Mouse (Mus musculus) midbrain, embryonic 11.5 days (tissue): ENCODE data around the gene Homer2. TPM values are rescaled to one million over a fixed set of nuclear protein-coding genes. Genes with fewer than 3 reads are reported as not detected.

Experiments used
- ATAC-seq: fragments of 200-750 bp; cut with Nextera tagmentation; 2 replicates; pipeline ENCODE4 v1.8.0; 2017; ENCODE audit warnings: moderate TSS enrichment, moderate library complexity; ENCODE audit not compliant: low FRiP score
- DNase-seq: peaks from one replicate; pipeline ENCODE4 v3.0.0; 2015; ENCODE audit warnings: low spot score; ENCODE audit errors: missing footprints
- H3K27ac ChIP-seq: fragments of 300-500 bp; sonication (generic); 2 replicates; pipeline ENCODE4 v1.5.1; 2014; ENCODE audit warnings: low read depth, low read length
- H3K27me3 ChIP-seq: fragments of 300-500 bp; sonication (generic); 2 replicates; pipeline ENCODE4 v1.6.1; 2014; ENCODE audit warnings: mild to moderate bottlenecking, low read length, moderate library complexity, mixed read lengths; ENCODE audit not compliant: control insufficient read depth, insufficient read depth
- H3K36me3 ChIP-seq: fragments of 300-500 bp; sonication (generic); 2 replicates; pipeline ENCODE4 v1.6.1; 2014; ENCODE audit warnings: mild to moderate bottlenecking, low read length, moderate library complexity, mixed read lengths; ENCODE audit not compliant: control insufficient read depth, insufficient read depth
- H3K4me1 ChIP-seq: fragments of 300-500 bp; sonication (generic); 2 replicates; pipeline ENCODE4 v1.6.1; 2014; ENCODE audit warnings: low read length; ENCODE audit not compliant: control insufficient read depth, insufficient read depth
- H3K4me2 ChIP-seq: fragments of 300-500 bp; sonication (generic); 2 replicates; pipeline ENCODE4 v1.6.1; 2014; ENCODE audit warnings: mild to moderate bottlenecking, moderate library complexity
- H3K4me3 ChIP-seq: fragments of 300-500 bp; sonication (generic); 2 replicates; pipeline ENCODE4 v1.5.1; 2014; ENCODE audit warnings: low read depth, low read length
- H3K9ac ChIP-seq: fragments of 300-500 bp; sonication (generic); 2 replicates; pipeline ENCODE4 v1.6.1; 2014; ENCODE audit warnings: low read length
- H3K9me3 ChIP-seq: fragments of 300-500 bp; sonication (generic); 2 replicates; pipeline ENCODE4 v1.6.1; 2016; ENCODE audit warnings: low read length; ENCODE audit not compliant: control insufficient read depth
- whole genome bisulfite sequencing: fragments of 180-500 bp; shearing (Covaris S2); extraction: QIAGEN DNeasy Blood & Tissue Kit; methylation state at CpG from one replicate; pipeline ENCODE4 v1.1.7; 2014; 5-methylcytosine and 5-hydroxymethylcytosine counted together
- polyA plus RNA-seq: library from polyadenylated mRNA; unstranded; fragments of >200 nt; fragmentation: Nextera tagmentation; extraction: Ambion mirVana; gene quantifications from 2 replicates; pipeline ENCODE4 v1.2.1, GENCODE M21; 2014

The Homer2 gene
- polyA plus RNA-seq, 1 experiment from 2014 or later: 19.6 TPM

DNA sequence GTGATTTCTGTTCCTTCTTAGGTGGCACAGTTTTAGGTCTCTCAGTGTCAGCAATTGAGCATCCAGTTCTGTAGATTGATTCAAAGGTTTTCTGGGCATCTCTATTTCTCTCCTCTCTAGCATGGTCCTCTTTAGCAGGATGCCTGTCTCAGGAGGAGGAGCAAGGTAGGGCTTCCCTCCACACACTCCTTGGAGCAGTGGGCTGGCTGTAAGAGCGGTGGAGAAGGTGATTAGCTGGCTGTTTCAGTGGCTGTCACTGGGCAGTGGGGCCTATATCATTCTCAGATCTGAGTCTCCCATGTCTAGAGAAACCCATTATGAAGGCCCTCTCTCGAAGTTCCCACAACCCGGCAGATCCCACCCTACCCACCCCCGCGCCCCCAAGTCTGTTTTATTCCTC, 139.9 kb downstream of the Homer2 start:
- DNase-seq (no peak), ATAC-seq (no peak)
- H3K9ac ChIP-seq: no peak overlapping the region
- no peak overlapping the region for H3K4me3 ChIP-seq
- H3K27me3 ChIP-seq: no peaks in the 10 kb centered on the region
- H3K27ac ChIP-seq: no peak overlapping the region
- no peaks in the 10 kb centered on the region for H3K9me3 ChIP-seq
- peaks cover 3% of the 10 kb centered on the region; the same call in 1 of the 2 replicates for H3K4me1 ChIP-seq
- H3K36me3 ChIP-seq: no peaks in the 10 kb centered on the region
- WGBS: 92% methylated on average over 5 of the region's 5 CpGs
- H3K4me2 ChIP-seq: no peak overlapping the region

DNA sequence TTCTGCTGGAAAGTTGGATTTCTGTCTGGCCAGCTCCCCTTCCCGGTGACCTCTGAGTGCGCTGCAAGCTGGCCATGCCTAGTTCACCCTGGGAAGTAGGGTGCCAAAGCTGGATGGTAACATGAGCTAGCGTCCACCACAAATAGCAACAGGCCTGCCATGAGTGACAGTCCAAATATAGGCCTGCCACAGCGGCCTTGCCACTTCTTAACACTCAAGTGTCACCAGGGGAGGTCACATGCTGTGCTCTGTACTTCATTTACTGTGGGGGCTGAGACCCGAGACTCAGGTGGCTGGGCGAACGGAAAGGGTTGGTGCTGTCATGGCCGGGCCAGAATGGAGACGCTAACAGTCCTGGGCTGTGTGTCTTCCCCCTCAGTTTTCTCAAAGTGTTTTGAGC, 140.4 kb downstream of the Homer2 start, which contains the start of gene Fsd2:
Gene Fsd2 (minus strand): TSS at position 53 of the 400 bp plus-strand sequence.
- Histone ChIP-seq H3K36me3 (no peaks in the 10 kb centered on the region), H3K4me1 (no peaks in the 10 kb centered on the region), H3K4me2 (no peak within 1 kb of the TSS), H3K27ac (peak within 1 kb of the TSS; percentile 40; the same call in 1 of the 2 replicates), H3K4me3 (no peak within 1 kb of the TSS), H3K9me3 (no peaks in the 10 kb centered on the region), H3K9ac (no peak within 1 kb of the TSS; the same call in 1 of the 2 replicates), H3K27me3 (no peaks in the 10 kb centered on the region)
- DNase-seq (peak; percentile 68), ATAC-seq (no peak)
- 86% methylated on average over 9 of the region's 9 CpGs for WGBS

DNA sequence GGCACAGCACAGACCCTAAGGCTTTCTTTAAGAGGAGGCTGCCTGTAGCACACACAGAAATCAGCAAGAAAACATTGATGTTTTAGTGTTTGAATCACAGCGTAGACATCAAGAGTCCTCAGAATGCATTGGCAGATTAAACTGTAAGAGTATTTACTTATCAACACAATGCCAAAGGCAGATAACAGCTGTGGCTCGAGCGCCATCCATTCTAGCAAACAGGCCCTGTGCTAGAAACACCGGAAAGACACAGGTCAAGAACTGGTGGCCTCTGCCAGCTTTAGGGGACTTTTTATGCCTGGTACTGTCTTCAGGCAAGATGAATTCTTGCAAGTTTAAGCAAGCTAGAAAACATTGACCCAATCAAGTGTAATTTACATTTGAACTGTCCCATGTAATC, 141.0 kb downstream of the Homer2 start:
- 91% methylated on average over 4 of the region's 4 CpGs for WGBS
- Histone ChIP-seq H3K9me3 (no peaks in the 10 kb centered on the region), H3K27me3 (no peaks in the 10 kb centered on the region), H3K4me3 (no peak overlapping the region), H3K4me2 (no peak overlapping the region), H3K4me1 (no peaks in the 10 kb centered on the region), H3K27ac (no peak overlapping the region), H3K36me3 (no peaks in the 10 kb centered on the region), H3K9ac (no peak overlapping the region)
- ATAC-seq: no peak
- peak; percentile 19 for DNase-seq

DNA sequence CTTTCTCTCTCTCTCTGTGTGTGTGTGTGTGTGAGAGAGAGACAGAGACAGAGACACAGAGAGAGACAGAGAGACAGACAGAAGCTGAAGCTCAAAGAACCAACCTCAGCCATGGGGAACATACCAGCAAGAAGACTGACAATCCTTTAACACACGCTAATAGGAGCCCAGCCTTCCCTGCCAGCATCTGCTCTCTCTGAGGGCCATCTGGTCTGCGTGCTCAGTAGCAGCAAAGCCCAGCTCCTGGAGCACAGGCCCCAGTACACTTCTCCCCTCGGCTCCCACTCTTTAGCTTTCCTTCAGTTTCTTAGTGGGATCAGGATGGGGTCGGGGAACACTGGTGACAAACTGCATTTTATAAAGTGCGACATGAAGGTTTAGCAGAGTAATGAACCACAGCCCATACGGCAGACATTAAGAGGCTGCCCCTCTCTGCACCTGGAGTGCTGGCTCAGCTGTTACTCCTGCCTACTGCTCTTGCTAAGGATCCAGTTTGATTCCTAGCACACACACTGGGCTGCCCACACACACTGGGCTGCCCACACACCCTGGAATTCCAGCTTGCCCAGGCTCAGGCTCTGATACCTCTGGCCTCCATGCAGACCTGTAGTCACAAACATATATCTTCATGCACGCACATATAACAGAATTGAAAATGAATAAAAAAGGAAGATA, 141.8 kb downstream of the Homer2 start:
- peak overlapping the region; percentile 40; the same call in 1 of the 2 replicates for H3K27ac ChIP-seq
- no peaks in the 10 kb centered on the region for H3K27me3 ChIP-seq
- H3K4me1 ChIP-seq: no peaks in the 10 kb centered on the region
- DNase-seq (peak; percentile 75), ATAC-seq (no peak)
- H3K4me3 ChIP-seq: no peak overlapping the region
- WGBS: 72% methylated on average over 7 of the region's 7 CpGs
- H3K4me2 ChIP-seq: no peak overlapping the region
- H3K9ac ChIP-seq: no peak overlapping the region; the same call in 1 of the 2 replicates
- H3K36me3 ChIP-seq: no peaks in the 10 kb centered on the region
- no peaks in the 10 kb centered on the region for H3K9me3 ChIP-seq

DNA sequence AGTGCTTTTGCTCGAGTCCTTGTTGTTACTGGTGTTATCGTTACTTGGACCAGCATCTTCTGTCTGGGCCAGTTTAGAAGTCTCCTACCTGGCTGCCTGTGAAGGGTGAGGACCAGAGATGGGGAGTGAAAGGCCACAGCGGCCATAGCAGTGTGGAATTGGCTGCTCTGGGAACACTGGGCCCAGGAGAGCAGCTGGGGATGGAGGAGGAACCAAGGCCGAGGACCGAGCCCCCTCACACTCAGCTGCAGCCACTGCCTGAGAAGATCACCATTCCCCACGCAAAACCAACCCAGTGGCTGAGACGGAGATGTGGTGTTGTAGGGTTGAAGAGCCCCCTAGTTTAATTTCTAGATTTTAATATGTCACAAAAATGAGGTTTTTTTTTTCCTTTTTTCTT, 142.6 kb downstream of the Homer2 start:
- no peaks in the 10 kb centered on the region for H3K4me1 ChIP-seq
- H3K9me3 ChIP-seq: no peaks in the 10 kb centered on the region
- no peak overlapping the region for H3K9ac ChIP-seq
- peak; percentile 33 for DNase-seq
- ATAC-seq: no peak
- H3K36me3 ChIP-seq: no peaks in the 10 kb centered on the region
- no peaks in the 10 kb centered on the region for H3K27me3 ChIP-seq
- H3K27ac ChIP-seq: no peak overlapping the region
- H3K4me3 ChIP-seq: no peak overlapping the region
- H3K4me2 ChIP-seq: no peak overlapping the region
- WGBS: 76% methylated on average over 7 of the region's 7 CpGs

DNA sequence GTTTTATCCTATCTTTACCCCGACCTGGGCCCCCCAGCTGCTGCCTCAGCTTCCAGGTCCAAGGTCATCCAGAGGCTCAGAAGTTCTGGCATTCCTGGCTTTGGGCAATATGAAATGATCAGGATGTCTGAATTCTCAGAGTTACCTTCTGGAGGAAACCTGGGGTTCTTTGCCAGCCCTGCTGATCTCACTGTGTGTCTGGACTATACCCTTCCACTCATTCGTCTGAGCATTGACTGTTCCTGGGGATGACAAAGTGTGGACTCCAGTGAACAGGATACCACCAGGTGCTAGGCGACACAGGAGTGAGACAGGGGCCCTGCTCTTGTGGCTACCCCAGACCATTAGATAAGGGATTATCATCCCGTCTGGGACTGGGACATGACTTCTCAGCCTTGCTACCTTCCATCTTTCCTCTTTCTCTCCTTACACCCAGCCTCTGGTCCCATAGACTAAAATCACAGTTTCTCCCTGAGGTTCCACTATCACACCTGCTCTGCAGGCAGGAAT, 143.8 kb downstream of the Homer2 start:
- peak; percentile 21 for DNase-seq
- ATAC-seq: no peak
- no peaks in the 10 kb centered on the region for H3K27me3 ChIP-seq
- H3K4me1 ChIP-seq: no peaks in the 10 kb centered on the region
- 86% methylated on average over 4 of the region's 4 CpGs for WGBS
- H3K4me3 ChIP-seq: no peak overlapping the region
- H3K9ac ChIP-seq: no peak overlapping the region
- no peak overlapping the region for H3K4me2 ChIP-seq
- no peaks in the 10 kb centered on the region for H3K9me3 ChIP-seq
- H3K36me3 ChIP-seq: no peaks in the 10 kb centered on the region
- no peak overlapping the region for H3K27ac ChIP-seq

DNA sequence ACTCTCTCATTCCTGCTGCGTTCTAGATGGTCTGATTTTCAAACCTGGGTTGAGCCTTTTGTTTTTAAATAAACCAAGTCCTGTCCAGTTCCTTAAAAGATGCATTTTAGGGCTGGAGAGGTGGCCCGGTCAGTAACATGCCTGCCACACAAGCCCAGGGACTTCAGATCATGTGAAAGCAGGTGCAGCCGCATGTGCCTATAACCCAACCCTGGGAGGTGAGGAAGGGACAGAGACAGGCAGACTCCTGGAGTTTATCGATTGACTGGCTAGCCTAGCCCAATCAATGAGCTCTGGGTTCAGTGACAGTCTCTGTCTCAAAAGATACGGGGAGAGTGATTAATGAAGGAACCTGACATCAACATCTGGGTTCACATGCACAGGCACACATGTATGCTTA, 146.1 kb downstream of the Homer2 start:
- 87% methylated on average over 5 of the region's 5 CpGs for WGBS
- Histone ChIP-seq H3K4me2 (no peak overlapping the region), H3K9me3 (no peaks in the 10 kb centered on the region), H3K9ac (no peak overlapping the region), H3K27ac (no peak overlapping the region), H3K4me3 (no peak overlapping the region), H3K4me1 (no peaks in the 10 kb centered on the region), H3K36me3 (no peaks in the 10 kb centered on the region), H3K27me3 (no peaks in the 10 kb centered on the region)
- ATAC-seq: no peak
- DNase-seq: peak; percentile 68

DNA sequence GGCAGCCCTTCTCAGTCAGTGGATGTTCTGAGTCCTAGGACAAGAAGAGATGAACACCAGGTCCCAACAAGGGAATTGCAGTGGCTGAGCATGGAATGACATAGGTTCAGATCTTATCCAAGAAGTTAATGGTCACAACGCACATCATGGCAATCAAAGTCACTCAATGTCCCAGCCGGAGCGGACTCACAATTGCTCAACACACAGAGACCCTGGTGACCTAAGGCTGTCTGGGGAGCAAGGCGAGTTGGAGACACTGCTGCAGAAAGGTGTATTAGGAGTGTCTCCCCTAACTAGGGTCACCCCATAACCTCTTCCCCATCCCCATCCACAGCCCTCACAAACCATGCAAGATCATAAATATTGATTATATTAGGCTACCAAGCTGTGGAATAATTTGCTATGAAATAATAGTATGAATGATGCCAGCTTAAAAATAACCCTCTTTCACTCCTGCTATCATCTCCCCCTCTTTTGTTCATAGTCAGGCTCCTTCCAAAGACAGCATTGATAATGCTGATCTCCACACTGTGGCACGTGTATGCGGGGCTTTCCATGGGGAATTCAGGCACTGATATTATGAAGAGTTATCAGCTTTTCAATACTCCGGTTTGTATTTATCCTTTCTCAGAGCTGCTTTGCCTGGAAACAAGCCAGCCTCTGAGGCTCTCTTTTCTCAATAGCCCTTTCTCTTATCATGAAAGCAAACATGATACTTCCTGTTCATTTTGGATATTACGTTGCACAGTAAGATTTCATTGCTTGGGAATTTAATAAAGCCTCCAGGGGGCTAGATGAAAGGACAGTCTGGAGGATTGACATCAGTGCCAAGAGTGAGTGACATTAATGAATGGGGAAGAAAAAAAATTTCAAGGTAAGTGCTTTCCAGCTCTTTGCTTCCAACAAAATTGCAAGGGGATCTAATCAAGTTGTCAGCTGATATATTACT, 147.0 kb downstream of the Homer2 start:
- Histone ChIP-seq H3K36me3 (no peaks in the 10 kb centered on the region), H3K4me1 (no peaks in the 10 kb centered on the region), H3K4me2 (no peak overlapping the region), H3K4me3 (no peak overlapping the region), H3K9me3 (no peaks in the 10 kb centered on the region), H3K27me3 (no peaks in the 10 kb centered on the region), H3K27ac (no peak overlapping the region), H3K9ac (no peak overlapping the region)
- 84% methylated on average over 8 of the region's 8 CpGs for WGBS
- peak; percentile 75 for DNase-seq
- no peak for ATAC-seq
